Mouse (Mus musculus): ENCODE results near the gene Kcnc1.

DNA sequence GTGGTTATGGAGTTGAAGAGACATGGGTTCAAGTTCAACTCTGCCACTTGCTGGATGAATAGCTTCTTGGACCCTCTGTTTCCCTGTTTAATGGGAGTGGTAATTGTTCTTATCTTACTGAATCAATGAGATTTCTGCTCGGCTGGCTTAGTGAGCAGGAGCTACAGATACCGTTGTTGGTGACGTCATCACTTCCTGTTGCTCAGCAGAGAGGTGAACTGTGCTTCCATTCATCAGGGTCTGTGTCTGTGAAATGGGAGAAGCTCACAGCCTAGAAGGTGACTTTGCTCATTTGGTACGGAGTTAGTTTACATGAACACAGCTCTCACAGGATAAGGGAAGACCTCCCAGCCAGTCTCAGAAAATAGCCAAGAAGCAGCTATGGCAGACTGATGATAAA, 42.4 kb upstream of the Kcnc1 start:
- TF ChIP-seq CTCF (IDR thresholded peaks at IDR 0.05; ENCODE audit: insufficient read depth, low read depth, low read length) (no peak), POLR2A (IDR thresholded peaks at IDR 0.05; ENCODE audit: insufficient read depth, low read depth, low read length) (no peak)

Data from olfactory bulb, adult 2 months (tissue).